Mouse (Mus musculus): ENCODE results near the gene Msi1. TPM values are rescaled to one million over a fixed set of nuclear protein-coding genes. Genes with fewer than 3 reads are reported as not detected.

Gene Msi1
- total and polyA plus RNA-seq, 2 experiments from 2014 or later: 46.2 to 75.9 TPM

- H3K4me2 ChIP-seq (ENCODE audit: low read depth, low read length): no peak within 1 kb of the TSS
- H3K9ac ChIP-seq (replicated peaks; ENCODE audit: low read length): no peak within 1 kb of the TSS
- H3K27ac ChIP-seq: no peak within 1 kb of the TSS
- H3K27me3 ChIP-seq (ENCODE audit: insufficient read depth, low read length): no peaks in the 10 kb centered on the region
- WGBS: 52% methylated on average over 9 of the region's 9 CpGs
- no peaks in the 10 kb centered on the region for H3K36me3 ChIP-seq (ENCODE audit: insufficient read depth, low read length)
- no peaks in the 10 kb centered on the region for H3K9me3 ChIP-seq (ENCODE audit: low read length)
- no peaks in the 10 kb centered on the region for H3K4me1 ChIP-seq (ENCODE audit: insufficient read depth, low read length)
- peak; percentile 33 for TF ChIP-seq CTCF (IDR thresholded peaks at IDR 0.05; ENCODE audit: low read depth)
- no peak for DNase-seq (ENCODE audit: low spot score)
- H3K4me3 ChIP-seq (ENCODE audit: low read length): no peak within 1 kb of the TSS
- ATAC-seq: no peak
Measured at GRCm38 (mm10) chr5:115465642-115466420, 36.4 kb downstream of the Msi1 start, which contains the start of gene Pla2g1b. TSS of gene Pla2g1b (plus strand) at chr5:115466262.

DNA sequence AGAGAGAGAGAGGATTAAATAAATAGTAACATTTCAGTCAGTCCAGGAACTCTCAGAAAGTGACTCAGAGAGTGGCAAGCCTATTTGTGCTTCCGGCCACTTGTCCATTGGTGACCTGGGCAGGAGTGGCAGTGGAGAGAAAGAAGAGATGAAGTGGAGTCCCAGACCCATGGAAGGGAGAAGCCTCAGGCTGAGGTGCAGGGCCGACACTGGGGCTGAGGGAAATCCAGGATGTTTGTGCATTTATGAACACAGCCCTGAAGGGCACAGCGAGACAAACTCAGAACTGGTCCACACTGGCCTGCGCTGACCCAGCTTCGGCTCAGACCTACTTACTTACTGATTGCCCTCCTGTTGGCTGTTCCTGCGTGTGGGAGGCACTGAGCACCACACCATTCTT, 40.4 kb downstream of the Msi1 start:
- Histone ChIP-seq H3K9me3 (ENCODE audit: low read length) (no peaks in the 10 kb centered on the region), H3K36me3 (ENCODE audit: insufficient read depth, low read length) (no peaks in the 10 kb centered on the region), H3K4me2 (ENCODE audit: low read depth, low read length) (no peak overlapping the region), H3K27me3 (ENCODE audit: insufficient read depth, low read length) (no peaks in the 10 kb centered on the region), H3K4me1 (ENCODE audit: insufficient read depth, low read length) (no peaks in the 10 kb centered on the region), H3K4me3 (ENCODE audit: low read length) (no peak overlapping the region), H3K9ac (replicated peaks; ENCODE audit: low read length) (no peak overlapping the region), H3K27ac (no peak overlapping the region)
- TF ChIP-seq CTCF (IDR thresholded peaks at IDR 0.05; ENCODE audit: low read depth): no peak
- ATAC-seq (no peak), DNase-seq (ENCODE audit: low spot score) (no peak)
- WGBS: 69% methylated on average over 6 of the region's 6 CpGs

DNA sequence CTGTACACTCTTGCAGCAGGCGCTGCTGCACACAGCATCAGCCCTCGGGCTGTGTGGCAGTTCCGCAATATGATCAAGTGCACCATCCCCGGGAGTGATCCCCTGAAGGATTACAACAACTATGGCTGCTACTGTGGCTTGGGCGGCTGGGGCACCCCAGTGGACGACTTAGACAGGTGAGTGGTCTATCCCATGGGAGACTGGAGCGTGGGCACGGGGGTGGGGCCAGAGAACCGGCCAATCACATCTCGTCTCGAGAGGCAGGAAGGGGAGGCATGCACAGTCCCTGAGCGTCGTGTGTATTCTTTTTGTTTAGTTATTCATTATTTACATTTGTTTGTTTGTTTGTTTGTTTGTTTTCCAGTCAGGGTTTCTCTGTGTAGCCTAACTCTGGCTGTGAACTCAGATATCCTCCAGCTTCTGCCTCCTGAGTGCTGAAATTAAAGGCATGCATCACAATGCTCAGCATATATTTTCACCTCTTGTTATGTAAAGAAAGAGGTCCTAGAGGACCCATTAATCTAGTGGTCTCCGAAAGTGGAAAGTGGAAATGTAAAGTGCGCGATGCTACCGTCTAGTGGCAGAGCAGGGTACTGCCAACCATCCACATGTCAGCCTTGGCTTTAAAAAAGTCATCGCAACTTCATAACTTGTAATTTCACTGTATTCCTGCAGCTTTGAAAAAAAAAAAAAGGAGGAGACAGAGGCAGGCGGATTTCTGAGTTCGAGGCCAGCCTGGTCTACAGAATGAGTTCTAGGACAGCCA, 41.5 kb downstream of the Msi1 start:
- H3K9ac ChIP-seq (replicated peaks; ENCODE audit: low read length): no peak overlapping the region
- H3K4me1 ChIP-seq (ENCODE audit: insufficient read depth, low read length): 0 out of 2 replicates have a peak, but pooled peaks cover under 1% of the 10 kb centered on the region
- ATAC-seq (no peak), DNase-seq (ENCODE audit: low spot score) (peak; percentile 73)
- H3K27me3 ChIP-seq (ENCODE audit: insufficient read depth, low read length): no peaks in the 10 kb centered on the region
- TF ChIP-seq CTCF (IDR thresholded peaks at IDR 0.05; ENCODE audit: low read depth): peak; percentile 86
- WGBS: 31% methylated on average over 20 of the region's 20 CpGs
- no peak overlapping the region; the same call in 1 of the 2 replicates for H3K4me2 ChIP-seq (ENCODE audit: low read depth, low read length)
- no peaks in the 10 kb centered on the region for H3K9me3 ChIP-seq (ENCODE audit: low read length)
- no peaks in the 10 kb centered on the region for H3K36me3 ChIP-seq (ENCODE audit: insufficient read depth, low read length)
- H3K27ac ChIP-seq: no peak overlapping the region
- H3K4me3 ChIP-seq (ENCODE audit: low read length): no peak overlapping the region

GRCm38 (mm10) chr5:115473191-115473590, 43.8 kb downstream of the Msi1 start:
- WGBS: 73% methylated on average over 10 of the region's 10 CpGs
- H3K4me3 ChIP-seq (ENCODE audit: low read length): no peak overlapping the region
- H3K9ac ChIP-seq (replicated peaks; ENCODE audit: low read length): no peak overlapping the region
- H3K27me3 ChIP-seq (ENCODE audit: insufficient read depth, low read length): no peaks in the 10 kb centered on the region
- 0 out of 2 replicates have a peak, but pooled peaks cover 4% of the 10 kb centered on the region for H3K4me1 ChIP-seq (ENCODE audit: insufficient read depth, low read length)
- H3K36me3 ChIP-seq (ENCODE audit: insufficient read depth, low read length): no peaks in the 10 kb centered on the region
- no peak overlapping the region for H3K4me2 ChIP-seq (ENCODE audit: low read depth, low read length)
- TF ChIP-seq CTCF (IDR thresholded peaks at IDR 0.05; ENCODE audit: low read depth): peak; percentile 55
- no peak overlapping the region for H3K27ac ChIP-seq
- no peaks in the 10 kb centered on the region for H3K9me3 ChIP-seq (ENCODE audit: low read length)
- ATAC-seq (no peak), DNase-seq (ENCODE audit: low spot score) (no peak)

DNA sequence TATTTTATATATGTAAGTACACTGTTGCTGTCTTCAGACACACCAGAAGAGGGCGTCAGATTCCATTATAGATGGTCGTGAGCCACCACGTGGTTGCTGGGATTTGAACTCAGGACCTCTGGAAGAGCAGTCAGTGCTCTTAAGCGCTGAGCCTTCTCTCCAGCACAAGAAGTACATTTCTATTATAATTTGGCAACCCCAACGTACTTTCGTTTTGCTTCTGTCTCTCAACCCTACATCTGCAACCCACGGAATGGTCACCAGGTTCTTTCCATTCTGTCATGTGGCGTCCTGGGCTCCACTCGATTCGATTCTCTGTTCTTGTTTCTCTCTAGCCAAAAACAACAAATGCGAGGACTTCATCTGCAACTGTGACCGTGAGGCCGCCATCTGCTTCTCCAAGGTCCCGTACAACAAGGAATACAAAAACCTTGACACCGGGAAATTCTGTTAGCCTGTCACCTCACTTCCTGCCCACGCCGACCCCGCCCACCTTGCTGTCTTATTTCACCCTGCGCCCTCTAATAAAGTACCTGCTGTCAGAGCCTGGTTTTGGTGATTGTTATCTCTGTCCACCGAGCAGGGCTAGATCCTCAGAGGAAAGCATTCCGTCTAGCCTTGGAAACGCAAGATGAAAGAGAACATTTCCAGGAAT, 44.9 kb downstream of the Msi1 start:
- no peak overlapping the region for H3K4me2 ChIP-seq (ENCODE audit: low read depth, low read length)
- no peaks in the 10 kb centered on the region for H3K36me3 ChIP-seq (ENCODE audit: insufficient read depth, low read length)
- no peaks in the 10 kb centered on the region for H3K9me3 ChIP-seq (ENCODE audit: low read length)
- H3K4me1 ChIP-seq (ENCODE audit: insufficient read depth, low read length): 0 out of 2 replicates have a peak, but pooled peaks cover 4% of the 10 kb centered on the region
- H3K4me3 ChIP-seq (ENCODE audit: low read length): no peak overlapping the region
- no peak for TF ChIP-seq CTCF (IDR thresholded peaks at IDR 0.05; ENCODE audit: low read depth)
- H3K27me3 ChIP-seq (ENCODE audit: insufficient read depth, low read length): no peaks in the 10 kb centered on the region
- H3K27ac ChIP-seq: no peak overlapping the region
- WGBS: 76% methylated on average over 22 of the region's 22 CpGs
- DNase-seq (ENCODE audit: low spot score) (no peak), ATAC-seq (no peak)
- H3K9ac ChIP-seq (replicated peaks; ENCODE audit: low read length): no peak overlapping the region

DNA sequence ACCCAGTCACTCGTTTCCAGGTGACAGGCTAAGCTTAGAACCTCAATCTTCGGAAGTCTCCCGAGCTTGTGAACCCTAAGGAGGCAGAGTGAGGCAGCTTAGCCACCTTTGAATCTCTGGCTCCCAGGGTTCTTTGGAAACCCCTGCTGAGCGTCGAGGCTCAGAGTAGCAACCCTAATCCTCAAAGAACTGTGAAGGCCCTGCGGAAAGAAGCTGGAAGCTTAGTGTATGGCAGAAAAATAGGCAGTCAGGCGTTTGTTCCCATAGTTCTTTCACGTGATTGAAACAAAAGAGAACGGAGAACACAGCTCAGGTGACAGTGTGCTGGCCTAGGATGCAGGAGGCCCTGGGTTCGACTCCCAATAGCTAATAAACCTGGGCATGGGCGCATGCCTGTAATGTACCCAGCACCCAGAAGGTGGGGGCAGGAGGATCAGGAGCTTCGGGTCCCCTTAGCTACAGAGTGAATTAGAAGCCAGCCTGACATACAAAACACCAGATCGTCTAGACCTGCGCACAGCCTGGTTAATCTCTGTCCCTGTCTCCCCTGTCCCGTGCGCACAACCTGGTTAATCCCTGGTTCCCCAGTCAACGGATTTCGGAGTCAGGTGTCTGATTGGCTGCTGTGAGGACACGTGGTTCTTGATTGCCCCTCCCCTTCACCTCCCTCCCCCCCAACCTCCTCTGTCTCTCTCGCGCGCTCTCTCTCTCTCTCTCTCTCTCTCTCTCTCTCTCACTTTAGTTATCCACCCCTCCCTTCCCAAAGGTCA, 46.1 kb downstream of the Msi1 start:
- Histone ChIP-seq H3K36me3 (ENCODE audit: insufficient read depth, low read length) (no peaks in the 10 kb centered on the region; the same call in 1 of the 2 replicates), H3K27ac (peak overlapping the region; percentile 64), H3K4me3 (ENCODE audit: low read length) (peak overlapping the region; percentile 34), H3K4me2 (ENCODE audit: low read depth, low read length) (peak overlapping the region; percentile 60), H3K9me3 (ENCODE audit: low read length) (no peaks in the 10 kb centered on the region), H3K27me3 (ENCODE audit: insufficient read depth, low read length) (no peaks in the 10 kb centered on the region), H3K9ac (replicated peaks; ENCODE audit: low read length) (peak overlapping the region; percentile 45), H3K4me1 (ENCODE audit: insufficient read depth, low read length) (0 out of 2 replicates have a peak, but pooled peaks cover 4% of the 10 kb centered on the region)
- TF ChIP-seq CTCF (IDR thresholded peaks at IDR 0.05; ENCODE audit: low read depth): no peak
- peak; percentile 91 for ATAC-seq
- WGBS: 10% methylated on average over 22 of the region's 22 CpGs
- DNase-seq (ENCODE audit: low spot score): peak; percentile 84

Measured in hindbrain, postnatal 0 days (tissue).